Mouse (Mus musculus): ENCODE results near the gene Tbc1d24.
"Not testable (repeated sequence)": the region's sequence is repeated elsewhere in the genome, so short reads cannot be mapped to it uniquely, and the experiment has no call there.

The Tbc1d24 gene

DNA sequence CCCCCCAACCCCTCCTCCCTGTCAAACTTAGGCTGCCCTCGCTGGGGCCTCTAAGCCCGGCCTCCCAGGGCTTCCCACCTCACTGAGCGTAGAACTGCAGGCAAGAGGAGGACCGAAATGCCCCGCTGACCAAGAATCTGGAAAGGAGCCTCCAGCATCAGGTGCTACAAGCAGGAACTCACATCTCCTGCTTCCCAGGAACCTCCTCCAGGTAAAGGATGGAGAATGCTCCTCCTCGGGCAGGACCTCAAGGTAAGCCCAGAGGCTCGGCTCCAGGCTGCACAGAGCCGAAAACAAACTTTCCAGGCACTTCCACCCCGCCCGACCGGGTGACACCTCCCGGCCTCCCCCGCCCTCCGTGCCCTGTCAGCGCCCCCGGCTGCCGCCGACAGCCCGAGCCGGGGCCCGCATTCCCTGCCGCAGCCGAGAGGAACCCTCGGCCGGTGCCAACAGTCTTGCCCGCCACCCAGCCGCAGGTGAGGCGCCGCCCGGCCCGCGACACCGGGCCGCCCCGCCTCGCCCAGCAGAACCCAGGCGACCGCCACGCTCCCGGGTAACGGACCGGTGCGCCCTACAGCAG, 64.4 kb downstream of the Tbc1d24 start:
- no peak for DNase-seq

DNA sequence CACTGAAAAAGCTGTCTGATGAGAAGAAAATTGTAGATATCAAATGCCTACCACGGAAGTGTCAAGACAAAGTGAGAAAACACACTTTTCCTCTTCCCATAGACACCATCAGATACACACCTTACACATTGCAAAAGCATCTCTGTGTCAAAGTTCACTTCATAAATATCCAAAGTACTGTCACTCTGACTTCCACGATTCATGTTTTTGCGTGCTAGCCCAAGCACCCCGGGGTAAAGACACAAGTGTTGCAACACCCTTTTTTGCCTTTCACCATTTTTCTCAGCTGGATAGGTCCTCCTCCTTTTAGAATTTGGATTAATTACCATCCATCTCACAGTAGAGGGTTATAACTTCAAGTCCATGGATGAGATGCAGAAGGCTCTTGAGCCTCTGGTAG, 65.4 kb downstream of the Tbc1d24 start:
- no peak for DNase-seq

DNA sequence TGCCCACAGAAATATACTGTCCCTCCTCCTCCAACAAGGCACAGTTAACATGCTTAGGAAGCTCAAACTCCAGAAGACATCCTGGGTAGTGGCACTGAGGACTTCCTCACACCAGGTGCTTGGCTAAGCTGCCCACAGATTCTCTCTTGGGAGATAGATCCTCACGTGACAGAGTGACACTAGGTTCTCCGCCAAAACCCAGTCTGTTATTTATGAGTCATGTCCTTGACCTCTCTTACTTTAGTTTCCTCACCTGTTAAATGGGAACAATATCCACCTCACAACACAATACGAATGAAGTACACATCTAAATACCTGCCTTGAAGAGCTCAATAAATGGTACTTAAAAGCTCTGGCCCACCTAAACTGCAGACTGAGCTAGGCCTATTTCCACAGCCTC, 66.1 kb downstream of the Tbc1d24 start:
- DNase-seq: no peak

DNA sequence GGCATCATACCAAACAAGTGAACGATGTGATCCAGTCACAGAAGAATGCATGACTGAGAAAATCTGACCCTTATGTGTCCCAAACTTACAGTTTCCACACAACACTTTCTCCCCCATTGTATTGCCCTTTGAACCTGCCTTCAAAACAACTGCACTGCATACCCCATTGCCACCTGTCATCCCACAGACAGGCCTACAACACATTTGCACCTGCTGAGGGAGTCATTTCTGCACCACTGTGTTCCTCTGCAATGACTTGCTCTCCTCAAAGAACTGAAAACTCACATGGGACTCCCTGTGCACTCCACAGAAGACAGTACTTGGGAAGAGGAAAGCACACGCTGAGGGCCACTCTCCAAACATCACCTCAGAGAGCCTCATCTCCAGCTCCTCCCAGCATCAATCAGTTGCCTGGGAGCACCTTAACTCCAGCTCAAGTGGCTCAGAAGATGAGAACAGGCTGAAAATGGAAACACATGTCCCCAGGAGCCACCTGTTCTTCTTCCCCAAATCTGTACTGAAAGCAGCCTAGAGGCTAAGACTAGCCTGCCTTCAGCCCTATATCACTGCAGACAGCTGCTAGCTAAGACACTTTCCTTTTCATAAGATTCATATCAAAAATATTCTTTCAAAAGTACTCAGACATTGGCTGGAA, 68.0 kb downstream of the Tbc1d24 start:
- DNase-seq: no peak

DNA sequence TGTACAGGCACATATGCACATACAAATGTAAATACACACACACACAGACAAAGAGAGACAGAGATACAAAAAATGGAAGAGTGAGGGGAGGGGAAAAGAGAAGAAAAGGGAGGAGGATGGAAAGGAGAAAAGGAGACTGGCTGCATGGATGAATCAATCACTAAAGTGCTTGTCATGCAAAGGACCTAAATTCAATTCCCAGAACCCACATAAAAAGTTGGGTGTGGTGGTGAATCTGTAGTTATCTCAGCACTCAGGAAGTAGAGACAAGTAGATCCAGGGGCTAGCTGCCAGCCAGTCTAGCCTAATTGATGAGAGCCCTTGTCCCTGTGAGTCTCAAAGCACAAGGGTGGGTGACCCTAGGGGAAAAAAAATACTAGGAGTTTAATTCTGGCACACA, 71.3 kb downstream of the Tbc1d24 start:
- DNase-seq: no peak

DNA sequence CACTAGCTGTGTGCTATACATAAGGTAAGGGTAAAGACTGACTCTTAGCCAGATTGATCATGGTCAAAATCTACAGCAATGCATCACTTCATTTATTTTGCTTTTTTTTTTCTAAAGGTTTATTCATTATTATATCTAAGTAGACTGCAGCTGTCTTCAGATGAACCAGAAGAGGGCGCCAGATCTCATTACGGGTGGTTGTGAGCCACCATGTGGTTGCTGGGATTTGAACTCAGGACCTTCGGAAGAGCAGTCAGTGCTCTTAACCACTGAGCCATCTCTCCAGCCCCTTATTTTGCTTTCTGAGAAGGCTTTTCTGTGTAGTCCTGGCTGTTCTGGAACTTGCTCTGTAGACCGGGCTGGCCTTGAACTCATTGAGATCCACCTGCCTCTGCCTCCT, 72.4 kb downstream of the Tbc1d24 start:
- not testable (repeated sequence) for DNase-seq

DNA sequence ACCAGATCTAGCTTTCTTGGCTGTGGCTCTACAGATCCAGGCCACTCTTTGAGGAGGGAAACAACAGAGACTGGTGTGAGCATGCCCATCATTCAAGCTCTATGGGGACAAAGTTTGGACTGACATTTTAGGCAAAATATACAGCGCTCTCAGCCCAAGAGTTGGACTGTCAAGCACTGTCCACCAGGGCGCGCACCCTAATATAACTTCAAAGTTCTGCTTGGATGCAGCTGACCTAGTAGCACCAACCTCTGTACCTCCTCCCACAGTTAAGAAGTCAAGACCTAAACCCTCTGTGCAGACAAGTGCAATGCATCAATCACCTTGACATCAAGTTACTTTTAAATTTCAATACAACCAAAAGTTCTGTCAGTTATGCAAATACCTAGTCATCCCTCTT, 73.8 kb downstream of the Tbc1d24 start:
- DNase-seq: no peak

DNA sequence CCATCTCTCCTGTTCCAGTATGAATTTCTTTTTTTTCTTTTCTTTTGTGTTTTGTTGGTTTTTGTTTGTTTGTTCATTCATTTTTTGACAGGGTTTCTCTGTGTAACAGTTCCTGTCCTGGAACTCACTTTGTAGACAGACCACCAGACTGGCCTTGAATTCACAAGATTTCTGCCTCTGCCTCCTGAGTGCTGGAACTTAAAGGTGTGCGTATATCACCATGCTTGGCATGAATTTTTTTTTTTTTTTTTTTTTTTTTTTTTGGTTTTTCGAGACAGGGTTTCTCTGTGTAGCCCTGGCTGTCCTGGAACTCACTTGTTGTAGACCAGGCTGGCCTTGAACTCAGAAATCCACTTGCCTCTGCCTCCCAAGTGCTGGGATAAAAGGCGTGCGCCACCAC, 76.1 kb downstream of the Tbc1d24 start:
- not testable (repeated sequence) for DNase-seq

DNA sequence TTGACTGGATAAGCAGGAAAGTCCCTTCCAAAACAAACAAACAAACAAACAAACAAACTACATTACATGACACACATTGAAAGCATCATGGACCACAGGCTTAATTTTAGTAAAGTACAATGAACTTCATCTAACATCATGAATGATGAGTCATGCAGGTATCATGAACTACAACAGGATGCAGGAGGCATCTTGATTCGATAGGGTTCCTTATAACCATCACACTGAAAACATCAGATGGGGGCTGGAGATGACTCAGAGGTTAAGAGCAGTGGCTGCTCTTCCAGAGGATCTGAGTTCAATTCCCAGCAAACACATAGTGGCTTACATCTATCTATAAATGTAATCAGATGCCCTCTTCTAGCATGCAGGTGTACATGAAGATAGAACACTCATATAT, 77.8 kb downstream of the Tbc1d24 start:
- no peak for DNase-seq

DNA sequence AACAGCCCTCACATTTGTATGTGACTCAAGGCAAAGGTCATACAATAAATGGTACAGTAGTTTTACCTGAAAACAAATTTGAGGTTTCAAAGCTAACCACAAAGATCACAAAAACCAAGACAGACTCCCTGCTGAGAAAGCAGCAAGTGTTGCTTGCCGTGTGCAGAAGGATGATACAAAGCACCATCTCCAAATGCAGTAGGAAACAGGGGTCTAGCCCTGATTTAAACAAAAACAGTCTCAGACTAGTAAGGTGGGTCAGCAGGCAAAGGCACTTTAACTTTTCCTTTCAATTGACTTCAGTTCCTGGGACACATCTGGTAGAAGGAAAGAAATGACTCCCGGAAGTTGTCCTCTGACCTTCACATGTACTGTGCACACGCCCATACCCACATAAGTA, 78.6 kb downstream of the Tbc1d24 start:
- no peak for DNase-seq

Data from lung, postnatal 10 days (tissue).